Mouse (Mus musculus) regulatory T cell (primary cell): ENCODE measurements around the gene Nav2.

Experiments
- in situ Hi-C: fragments of 300-600 bp; cut with MboI, MseI; formaldehyde crosslinking; loops from one replicate; pipeline ENCODE4 v1.15.1; 2025; ENCODE audit warnings: high pct_unique_total_duplicates

The Nav2 gene

DNA sequence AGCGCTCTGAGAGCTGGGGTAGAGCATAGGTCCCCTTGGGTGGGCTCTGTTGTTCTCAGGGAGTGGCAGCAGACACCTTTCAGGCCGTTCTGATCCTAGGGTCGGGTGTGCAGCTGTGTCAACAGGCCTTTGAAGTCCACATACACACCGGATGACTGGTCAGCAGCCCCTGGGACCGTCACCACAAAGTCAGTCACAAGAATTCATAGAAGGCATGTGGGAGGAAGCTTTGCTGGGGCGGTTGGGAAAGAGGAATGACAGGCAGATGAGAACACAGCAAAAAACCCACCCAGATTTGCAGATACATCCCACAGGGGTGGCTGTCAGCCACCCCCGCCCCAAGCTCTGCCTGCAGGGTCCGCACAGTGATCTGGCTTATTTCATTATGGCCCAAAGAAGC is 20.5 kb upstream of the Nav2 start:
- in situ Hi-C loops, result loop anchor here (5.0 kb wide), 1 partner anchor 39 kb away; no protein-coding TSS in a partner anchor

DNA sequence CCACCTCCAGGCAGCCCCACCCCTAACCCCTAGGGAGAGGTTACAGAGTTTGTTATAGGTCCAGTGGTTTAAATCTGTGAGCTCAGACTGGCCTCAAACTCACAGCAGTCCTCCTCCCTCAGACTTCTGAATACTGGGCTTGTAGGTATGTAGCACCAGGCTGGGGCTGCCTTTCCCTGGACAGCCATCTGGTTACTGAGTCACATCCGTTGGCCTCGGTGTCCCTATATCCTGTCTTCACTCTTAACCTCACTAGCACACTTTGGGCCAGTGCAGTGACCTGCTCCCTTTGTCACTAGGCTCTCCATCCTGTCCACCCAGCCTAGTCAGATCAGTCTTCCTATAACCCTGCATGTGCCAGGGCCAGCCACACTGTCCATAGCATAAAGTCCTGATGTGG is 19.8 kb upstream of the Nav2 start:
- in situ Hi-C loops, result loop anchor here (5.0 kb wide), 1 partner anchor 39 kb away; no protein-coding TSS in a partner anchor

- in situ Hi-C loops, result no loop called here
These were observed 17.5 kb upstream of the Nav2 start for GRCm38 (mm10) chr7:48891029-48891428.

DNA sequence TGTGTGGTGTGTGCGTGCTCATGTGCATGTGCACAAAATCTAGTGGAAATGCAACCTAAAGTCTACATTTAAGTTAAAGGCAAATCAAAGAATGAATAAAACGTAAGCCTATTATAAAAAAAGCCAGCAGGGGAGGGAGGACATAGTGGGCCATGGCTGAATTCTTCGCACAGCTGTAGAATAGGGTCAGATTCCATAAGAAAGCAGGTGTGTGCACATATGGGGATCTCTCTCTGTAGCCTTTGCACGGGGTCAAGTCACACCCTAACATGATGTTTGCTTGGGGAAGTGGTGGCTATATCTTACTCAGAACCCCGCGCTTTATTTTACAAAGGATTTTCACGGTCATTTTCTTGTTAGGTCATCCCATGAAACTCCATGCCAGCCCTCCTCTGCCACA is 15.4 kb upstream of the Nav2 start:
- in situ Hi-C loops, result no loop called here

DNA sequence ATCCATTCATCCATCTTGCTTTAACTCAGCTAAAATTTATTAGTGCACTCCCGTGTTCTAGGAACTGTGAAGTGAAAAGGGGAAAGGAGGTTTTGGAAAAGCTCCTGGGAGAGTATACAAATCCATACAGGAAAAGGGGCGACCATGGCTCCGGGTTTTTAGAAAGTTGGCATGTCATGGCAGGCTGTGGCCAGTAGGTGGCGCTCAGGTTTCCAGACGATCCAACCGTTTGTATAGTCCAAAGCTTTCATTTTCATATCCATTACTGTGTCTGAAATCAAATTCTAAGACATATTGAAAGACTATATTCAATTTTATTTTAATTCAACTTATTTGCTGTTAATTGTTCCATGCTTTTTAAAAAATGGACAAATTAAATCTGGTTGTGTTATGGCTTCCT is 14.4 kb upstream of the Nav2 start:
- in situ Hi-C loops, result no loop called here

- in situ Hi-C loops, result no loop called here
These were observed 13.8 kb upstream of the Nav2 start for GRCm38 (mm10) chr7:48894763-48895162.

- in situ Hi-C loops, result no loop called here
These were observed 13.0 kb upstream of the Nav2 start for GRCm38 (mm10) chr7:48895475-48895874.

GRCm38 (mm10) chr7:48896051-48896450 is 12.5 kb upstream of the Nav2 start:
- in situ Hi-C loops, result no loop called here

GRCm38 (mm10) chr7:48897539-48898163 is 10.9 kb upstream of the Nav2 start:
- in situ Hi-C loops, result no loop called here

- in situ Hi-C loops, result no loop called here
These were observed 10.1 kb upstream of the Nav2 start for GRCm38 (mm10) chr7:48898416-48898815.

GRCm38 (mm10) chr7:48900408-48901167 is 7.9 kb upstream of the Nav2 start:
- in situ Hi-C loops, result no loop called here

DNA sequence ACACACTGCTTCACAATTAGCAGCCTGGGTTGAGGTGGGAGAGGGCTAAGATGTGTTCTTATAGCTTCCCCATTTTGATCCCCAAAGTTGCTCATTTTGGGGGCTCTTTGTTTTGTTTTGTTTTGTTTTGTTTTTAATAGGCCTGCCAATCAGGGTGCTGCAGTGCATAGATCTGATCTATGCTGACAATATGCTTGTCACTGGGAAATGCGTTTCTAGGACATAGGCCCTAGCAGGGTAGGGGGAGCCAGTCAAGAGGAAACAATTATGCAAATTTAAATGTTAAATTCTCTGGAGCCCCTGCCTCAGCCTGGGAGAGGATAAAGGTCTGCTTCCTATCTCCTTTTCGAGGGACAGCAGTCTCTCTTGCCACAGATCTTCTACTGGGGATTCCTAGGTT is 6.1 kb upstream of the Nav2 start:
- in situ Hi-C loops, result no loop called here

- in situ Hi-C loops, result no loop called here
These were observed 791 bp downstream of the Nav2 start for GRCm38 (mm10) chr7:48909342-48909671.

- in situ Hi-C loops, result no loop called here
These were observed 1.8 kb downstream of the Nav2 start for GRCm38 (mm10) chr7:48910282-48910681.

DNA sequence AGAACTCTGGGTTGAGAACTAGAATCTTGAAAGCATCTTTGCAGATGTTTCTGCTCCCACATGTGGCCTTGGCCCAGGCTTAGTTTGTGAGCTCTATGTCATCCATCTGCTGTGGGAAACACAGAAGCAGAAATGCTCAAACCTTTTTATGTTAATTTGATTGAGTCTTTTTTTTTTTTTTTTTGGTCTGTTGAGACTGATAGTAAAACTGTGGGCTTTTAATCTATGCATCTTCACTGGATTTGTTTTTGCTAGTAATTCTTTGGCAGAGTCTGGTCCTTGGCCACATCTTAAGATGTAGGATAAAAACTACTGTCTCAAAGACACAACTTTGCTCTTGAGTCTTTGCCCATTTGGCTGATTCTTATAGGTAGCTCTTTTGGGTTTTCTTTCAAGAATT is 2.6 kb downstream of the Nav2 start:
- in situ Hi-C loops, result no loop called here

DNA sequence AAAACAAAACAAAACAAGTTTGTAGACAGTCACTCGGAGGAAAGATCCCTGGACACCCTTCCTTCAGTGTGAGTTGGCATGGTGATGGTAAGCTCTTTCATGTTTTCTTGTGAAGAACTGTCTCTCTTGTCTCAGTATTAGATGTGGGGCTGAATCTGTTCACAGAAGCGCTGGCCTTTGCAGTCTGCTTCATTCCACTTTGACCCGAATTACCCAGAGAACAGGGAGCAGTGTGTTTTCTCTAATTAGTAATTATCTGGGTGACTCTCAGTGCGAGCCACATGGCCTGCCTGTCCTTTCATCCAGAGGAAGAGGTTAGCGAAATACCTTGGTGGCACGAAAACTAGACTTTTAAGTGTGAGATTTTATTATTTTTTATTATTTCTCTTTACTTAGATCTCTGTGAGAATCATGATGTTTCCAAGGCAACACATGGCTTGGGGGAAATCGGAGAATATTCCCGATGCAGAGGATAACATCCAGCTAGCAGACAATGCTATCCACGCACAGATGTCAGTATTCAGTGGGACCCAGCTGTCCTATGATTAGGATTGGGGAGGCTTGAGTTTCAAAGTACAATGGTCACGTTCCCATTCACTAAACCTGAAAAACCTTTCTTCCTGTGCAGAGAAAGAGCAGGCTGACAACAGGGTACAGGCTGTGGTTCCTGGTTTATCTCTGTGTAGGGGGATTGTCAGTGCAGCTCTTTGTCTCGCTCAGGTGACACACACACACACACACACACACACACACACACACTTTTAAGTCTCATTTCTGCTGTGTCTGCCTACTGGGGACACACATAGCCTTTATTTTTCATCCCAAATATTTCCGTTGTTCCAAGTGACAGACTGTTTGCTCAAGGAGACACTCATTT is 6.4 kb downstream of the Nav2 start:
- in situ Hi-C loops, result no loop called here

GRCm38 (mm10) chr7:48917463-48917862 is 8.9 kb downstream of the Nav2 start:
- in situ Hi-C loops, result no loop called here

DNA sequence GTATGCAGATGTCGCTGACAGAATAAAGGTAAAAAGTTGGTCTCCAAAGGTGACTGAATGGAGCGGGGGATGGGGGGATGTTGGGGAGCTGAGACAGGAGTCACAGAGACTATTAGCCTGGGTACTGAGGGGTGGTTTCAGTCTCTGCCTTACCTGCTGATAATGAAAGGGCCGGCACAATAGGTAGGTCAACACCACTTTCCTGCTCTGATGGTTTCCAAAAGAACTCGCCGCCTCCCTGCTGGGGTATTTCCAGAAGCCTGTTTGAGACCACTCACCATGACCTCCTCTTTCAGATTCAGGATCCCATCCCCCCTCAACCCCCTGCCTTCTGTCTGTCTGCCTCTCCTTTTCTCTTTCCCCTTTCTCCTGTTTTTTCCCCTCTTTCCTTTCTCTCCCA is 9.5 kb downstream of the Nav2 start:
- in situ Hi-C loops, result no loop called here

DNA sequence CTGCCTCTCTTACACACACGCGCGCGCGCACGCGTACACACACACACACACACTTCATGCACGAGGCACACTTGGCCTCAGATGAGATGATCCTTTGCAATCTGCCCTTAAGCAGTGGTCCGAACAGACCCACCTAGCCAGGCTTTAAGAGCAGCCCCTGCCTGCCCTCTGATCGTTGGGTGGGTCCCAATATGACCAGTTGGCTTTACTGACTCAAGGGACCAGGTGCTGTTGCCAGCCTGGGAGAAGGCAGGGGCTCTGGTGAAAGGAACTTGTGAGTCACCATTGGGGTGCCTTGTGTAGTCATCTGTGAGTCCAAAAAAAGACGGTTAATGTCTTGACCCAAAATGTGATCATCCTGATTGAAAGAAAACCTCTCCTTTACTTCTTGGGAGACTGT is 9.9 kb downstream of the Nav2 start:
- in situ Hi-C loops, result no loop called here

GRCm38 (mm10) chr7:48923620-48924019 is 15.1 kb downstream of the Nav2 start:
- in situ Hi-C loops, result no loop called here

DNA sequence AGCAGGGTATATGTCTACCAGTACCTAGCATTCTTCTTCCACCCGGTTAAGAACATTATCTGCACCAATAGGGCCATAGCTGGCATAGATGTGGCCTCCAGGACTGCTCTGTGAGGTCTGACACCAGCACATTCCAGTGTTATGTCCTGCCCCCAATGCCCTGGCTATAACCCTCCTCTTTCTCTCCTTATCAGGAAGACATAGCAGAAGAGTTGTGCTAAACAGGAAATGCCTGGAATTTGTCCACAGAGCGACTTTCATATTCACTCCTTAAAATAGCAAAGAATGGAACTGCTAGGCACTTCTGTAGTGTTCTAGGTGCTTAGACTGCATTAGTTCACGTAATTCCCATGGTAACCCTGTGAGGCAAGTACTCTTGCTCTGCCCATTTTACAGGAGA is 16.7 kb downstream of the Nav2 start:
- in situ Hi-C loops, result loop anchor here (5.0 to 25.0 kb wide), 2 partner anchors 38 to 1788 kb away; partner anchors contain the start of gene Ptpn5

DNA sequence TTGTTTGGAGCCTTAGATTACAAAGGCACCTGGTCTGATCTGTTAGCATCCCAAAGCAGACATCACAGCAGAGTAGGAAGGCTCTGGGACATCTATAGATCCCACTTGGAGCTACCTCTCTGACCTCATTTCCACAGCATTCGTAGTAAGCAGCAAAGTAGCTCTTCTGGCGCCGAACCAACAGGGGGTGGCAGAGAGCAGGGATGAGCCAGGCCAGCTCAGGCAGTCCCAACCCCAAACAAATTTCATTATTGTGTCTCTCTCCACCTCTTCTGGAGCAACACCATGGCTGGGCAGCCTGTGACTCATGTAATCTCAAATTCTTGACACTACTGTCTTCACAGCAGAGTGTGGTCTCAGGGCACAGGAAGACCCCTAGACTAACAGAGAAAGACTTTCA is 19.8 kb downstream of the Nav2 start:
- in situ Hi-C loops, result loop anchor here (5.0 to 25.0 kb wide), 2 partner anchors 41 to 1791 kb away; partner anchors contain the start of gene Ptpn5
